Mouse (Mus musculus) Muller cell, postnatal 12 days (primary cell): ENCODE measurements around the gene Smpd3.

ENCODE experiments used
- DNase-seq: peaks from one replicate; pipeline ENCODE4 v3.0.0-alpha.2; 2015; ENCODE audit errors: inconsistent ontology term

Gene Smpd3

DNA sequence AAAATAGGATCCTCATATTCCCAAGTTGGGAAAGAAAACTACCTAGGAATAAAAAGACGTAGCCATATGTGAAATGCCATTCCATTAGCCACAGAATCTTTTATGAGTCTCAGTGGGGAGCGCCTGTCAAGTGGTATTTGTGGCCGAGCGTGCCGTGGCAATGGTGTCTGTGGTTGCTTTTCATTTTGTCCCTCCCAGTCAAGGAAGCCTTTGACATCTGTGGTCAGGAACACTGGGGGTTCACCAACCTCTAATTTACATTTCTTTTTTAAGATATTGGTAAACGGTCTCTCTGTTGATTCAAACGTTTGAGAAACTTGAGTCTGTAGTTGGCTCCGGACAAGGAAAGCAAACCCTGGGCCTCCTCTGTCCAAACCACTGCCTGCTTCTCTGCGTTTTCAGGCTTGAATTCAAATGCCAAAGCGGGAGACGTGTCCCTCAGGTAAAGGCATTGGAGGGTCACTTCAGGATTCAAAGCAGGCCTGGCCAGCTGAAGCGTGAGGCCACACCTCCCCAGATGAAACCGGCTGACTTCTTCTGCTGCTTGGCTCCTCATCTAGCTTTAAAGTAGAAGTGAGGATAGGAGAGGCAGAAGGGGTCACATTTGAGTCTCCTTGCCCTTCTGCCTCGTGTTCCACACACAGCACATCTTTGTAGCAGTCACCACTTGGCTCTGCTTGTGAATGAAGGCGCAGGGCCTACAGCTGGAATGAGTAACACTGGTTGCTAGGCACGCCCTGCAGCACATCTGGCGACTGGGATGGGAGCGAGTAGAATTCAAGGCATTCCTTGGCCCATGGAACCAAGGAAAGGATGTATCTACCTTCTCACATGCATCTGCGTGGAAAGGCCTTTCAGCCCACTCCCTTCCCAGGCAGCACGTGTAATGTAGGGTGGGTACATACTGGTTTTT, 45.0 kb downstream of the Smpd3 start:
- DNase-seq = peak; percentile 36

DNA sequence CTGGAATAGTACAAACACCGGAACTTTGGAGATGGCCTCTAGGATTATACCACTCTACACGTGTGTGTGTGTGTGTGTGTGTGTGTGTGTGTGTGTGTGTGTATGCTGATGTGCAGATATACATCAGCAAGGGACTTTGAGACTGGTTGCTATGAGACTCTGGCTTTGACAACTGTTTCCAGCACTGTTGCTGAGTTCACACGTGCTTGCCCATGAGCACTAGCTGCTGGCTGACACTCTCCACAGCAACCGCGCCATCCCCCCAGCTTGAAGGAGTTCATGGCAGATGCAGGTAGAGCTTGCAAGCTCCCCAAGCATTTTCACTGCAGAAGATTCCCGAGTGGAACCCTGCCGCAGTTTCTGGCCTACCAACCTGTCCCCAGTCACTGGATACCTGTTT, 48.3 kb downstream of the Smpd3 start:
- no peak for DNase-seq

DNA sequence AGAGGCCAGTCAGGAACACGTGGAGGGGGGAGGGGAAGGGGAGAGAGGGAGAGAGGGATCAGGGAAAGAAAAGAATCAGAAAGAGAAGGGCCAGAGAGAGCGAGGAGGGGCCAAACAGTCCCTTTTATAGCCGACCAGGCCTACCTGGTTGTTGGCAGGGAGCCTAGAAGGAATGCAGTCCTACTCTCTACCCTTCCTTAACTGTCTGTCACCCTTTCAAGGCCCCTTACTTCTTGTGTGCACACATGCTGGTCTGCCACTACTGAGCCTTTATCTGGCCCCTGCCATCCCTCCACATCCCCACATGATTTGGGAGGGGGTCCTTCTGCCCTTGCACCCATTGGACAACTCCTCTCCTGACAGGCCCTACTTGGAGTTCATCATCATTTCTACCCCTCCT, 49.1 kb downstream of the Smpd3 start:
- DNase-seq = no peak

DNA sequence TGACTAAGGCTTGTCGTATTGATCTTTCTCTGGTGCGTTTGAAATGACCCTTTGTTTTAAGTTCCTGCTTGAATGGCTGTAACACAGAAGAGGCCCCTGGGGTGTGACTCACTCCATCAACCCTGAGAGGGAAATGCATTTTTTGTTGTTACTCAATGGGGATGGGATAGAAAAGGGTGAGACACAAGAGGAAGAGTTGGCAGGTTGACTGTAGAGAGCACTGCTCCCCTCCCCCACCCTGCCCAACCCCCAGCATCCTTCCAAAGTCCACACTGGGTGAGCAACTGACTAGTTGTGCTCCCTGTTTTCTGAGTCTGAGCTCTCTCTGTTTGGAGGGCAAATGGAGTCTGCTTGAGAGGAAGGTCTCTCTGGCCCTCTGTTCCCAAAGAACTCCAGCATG, 50.3 kb downstream of the Smpd3 start:
- peak; percentile 55 for DNase-seq

GRCm38 (mm10) chr8:106280844-106281243, 56.9 kb downstream of the Smpd3 start:
- DNase-seq = no peak

DNA sequence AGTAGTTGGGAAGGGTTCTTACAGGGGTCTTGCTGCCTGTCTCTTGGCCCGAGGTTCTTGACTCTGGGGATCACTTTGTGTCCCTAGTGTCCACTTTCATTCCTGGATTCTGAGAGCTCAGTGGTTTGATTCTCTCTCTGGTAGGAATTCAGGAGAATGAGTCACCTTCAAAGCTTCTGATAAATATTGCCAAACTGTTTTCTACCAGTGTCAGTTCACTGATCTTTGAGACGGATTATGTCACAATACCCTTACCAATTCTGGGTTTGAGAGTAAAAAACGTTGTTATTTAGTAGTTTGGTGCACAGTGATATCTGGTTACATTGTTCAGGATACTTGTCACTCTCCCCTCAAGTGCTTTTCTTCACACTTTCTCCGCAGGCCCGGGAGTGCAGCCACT, 57.6 kb downstream of the Smpd3 start:
- DNase-seq = peak; percentile 55

- no peak for DNase-seq
Observed at GRCm38 (mm10) chr8:106278367-106279042, 59.3 kb downstream of the Smpd3 start.

GRCm38 (mm10) chr8:106276709-106277317, 61.0 kb downstream of the Smpd3 start:
- no peak for DNase-seq

GRCm38 (mm10) chr8:106273468-106273867, 64.3 kb downstream of the Smpd3 start:
- DNase-seq = no peak

GRCm38 (mm10) chr8:106271378-106271777, 66.4 kb downstream of the Smpd3 start:
- DNase-seq = no peak

- no peak for DNase-seq
Observed at GRCm38 (mm10) chr8:106270804-106271203, 67.0 kb downstream of the Smpd3 start.

DNA sequence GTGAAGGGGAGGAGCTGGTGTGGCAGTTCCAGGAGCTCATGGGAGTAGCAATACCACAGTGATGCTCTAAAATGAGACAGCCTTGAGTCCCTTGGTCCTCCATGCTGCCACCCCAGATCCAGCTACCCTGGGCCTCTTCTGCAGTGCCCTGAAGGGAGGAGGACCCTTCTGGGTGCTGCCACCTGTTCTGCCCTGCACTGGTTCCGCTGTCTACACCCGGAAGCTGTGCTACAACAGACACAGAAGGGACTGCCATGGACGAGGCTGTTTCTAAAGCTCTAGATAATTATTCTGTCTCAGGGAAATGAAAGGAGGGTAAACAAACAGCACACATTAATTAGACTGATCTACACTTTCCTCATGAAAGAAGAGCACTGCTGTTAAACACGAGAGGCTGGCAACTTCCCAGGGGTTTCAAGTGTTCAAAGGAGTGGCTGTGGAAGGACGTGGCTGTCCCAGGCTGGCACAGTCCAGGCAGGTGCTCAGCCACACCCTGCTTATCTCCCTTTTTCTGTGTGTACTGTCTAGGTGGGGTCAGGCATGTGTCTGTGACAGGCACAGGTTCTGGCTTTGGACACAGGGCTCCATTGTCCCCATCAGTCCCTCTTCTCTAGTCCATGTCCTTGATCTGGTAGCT, 69.0 kb downstream of the Smpd3 start:
- no peak for DNase-seq

- no peak for DNase-seq
Observed at GRCm38 (mm10) chr8:106265398-106265797, 72.4 kb downstream of the Smpd3 start.

- peak; percentile 59 for DNase-seq
Observed at GRCm38 (mm10) chr8:106263928-106264327, 73.9 kb downstream of the Smpd3 start.

DNA sequence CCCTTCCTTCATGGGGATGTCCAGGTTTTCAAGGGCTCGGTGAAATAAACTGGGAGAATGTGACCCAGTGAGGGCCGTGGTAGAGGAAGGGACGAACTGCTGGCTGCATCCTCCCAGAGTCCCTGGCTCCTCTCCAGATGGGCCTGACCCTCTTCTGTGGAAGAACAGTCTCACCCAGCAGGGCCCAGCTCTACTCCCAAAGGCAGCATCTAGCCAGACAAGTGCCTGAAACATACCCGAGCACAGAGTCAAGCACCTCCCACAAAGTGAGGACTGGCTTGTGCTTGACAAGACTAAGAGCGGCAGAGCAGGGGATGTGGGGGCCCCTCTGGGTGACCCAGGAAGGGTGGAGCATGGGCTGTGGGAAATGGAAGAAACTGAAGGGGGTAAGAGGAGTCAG, 75.4 kb downstream of the Smpd3 start:
- DNase-seq = no peak

- DNase-seq = no peak
Observed at GRCm38 (mm10) chr8:106260894-106261293, 76.9 kb downstream of the Smpd3 start.

- no peak for DNase-seq
Observed at GRCm38 (mm10) chr8:106259579-106260255, 78.1 kb downstream of the Smpd3 start.

DNA sequence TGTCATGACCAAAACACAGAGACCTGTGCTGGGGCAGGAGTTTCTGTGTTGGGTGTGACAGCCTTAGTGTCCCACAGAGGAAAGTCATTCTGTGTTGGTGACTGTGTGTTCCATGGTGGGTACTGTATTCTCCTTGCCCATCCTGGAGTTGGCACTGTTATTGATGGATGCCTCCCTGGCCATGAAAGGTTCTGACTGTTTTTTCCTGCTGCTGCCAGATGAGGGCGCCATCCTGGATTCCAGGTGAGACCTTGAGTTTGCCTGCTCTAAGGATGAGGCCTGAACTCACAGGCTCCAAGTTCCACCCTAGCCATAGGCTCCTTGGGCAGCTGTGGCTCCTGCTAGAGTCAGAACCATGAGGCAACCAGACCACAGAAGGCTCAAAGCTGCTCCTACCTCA, 79.6 kb downstream of the Smpd3 start:
- DNase-seq = no peak

DNA sequence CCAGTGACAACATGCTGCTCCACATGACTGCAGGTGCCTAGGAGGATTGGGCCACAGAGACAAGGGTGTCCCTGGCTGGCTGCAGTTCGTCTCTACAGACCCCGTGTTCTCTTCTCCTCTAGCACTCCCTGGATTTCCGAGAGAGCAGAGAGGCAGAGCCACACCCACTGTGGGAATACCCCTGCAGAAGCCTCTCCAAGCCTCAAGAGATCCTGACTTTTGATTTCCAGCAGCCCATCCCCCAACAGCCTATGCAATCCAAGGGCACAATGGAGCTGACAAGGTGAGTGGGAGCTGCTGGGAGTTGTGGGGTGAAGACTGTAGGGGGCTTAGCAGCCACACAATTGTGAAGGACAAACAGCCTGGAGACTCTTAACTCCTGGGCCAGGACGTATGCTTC, 87.6 kb downstream of the Smpd3 start:
- no peak for DNase-seq

DNA sequence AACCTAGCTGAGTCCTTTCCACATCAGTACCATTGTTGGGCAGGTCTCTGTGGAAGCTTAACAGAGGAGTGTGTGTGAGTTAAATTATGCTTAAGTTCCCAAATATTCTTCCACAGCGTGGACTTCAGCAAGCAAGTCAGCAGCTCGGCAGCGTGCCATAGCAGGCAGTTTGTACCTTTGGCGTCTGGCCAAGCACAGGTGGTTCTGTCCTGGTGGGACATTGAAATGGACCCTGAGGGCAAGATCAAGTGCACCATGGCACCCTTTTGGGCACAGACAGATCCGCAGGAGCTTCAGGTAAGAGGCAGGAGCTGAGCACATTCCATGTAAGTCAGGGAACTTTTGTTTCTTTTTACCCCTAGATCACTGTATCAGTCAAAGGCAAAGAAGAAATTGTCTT, 100.7 kb downstream of the Smpd3 start:
- no peak for DNase-seq

- no peak for DNase-seq
Observed at GRCm38 (mm10) chr8:106234567-106235261, 103.1 kb downstream of the Smpd3 start.
